Mouse (Mus musculus): ENCODE results near the gene Cfap74.
"Not testable (repeated sequence)": the region's sequence is repeated elsewhere in the genome, so short reads cannot be mapped to it uniquely, and the experiment has no call there.

The Cfap74 gene

DNA sequence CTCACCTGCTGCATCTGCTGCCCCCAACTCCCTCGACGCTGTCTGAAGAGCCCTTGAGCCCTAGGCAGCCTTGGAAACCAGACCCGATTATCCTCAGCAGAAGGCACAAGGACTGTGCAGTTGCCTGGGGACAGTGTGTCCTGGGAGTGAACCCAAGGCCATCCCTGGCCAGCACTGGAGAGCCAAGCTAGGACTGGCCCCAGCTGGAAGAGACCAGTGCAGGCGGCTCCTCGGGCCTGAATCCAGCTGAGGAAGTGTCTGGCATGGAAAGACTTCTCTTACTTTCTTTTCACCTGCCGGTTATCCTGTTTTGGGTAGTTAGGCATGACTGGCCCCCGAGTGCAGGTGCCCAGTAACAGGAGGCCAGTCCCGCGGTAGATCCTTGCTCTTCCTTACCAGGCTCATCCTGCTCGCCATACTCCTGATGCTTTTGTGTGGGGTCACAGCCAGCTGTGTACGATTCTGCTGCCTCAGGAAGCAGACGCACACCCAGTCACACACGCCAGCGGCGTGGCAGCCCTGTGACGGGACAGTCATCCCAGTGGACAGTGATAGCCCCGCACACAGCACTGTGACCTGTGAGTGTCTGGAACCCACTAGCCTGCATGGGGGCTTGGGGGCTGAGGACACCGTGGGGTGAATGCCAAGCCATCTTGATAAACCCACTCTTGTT, 60.7 kb downstream of the Cfap74 start:
- DNase-seq (ENCODE audit: low spot score), result peak; percentile 82

DNA sequence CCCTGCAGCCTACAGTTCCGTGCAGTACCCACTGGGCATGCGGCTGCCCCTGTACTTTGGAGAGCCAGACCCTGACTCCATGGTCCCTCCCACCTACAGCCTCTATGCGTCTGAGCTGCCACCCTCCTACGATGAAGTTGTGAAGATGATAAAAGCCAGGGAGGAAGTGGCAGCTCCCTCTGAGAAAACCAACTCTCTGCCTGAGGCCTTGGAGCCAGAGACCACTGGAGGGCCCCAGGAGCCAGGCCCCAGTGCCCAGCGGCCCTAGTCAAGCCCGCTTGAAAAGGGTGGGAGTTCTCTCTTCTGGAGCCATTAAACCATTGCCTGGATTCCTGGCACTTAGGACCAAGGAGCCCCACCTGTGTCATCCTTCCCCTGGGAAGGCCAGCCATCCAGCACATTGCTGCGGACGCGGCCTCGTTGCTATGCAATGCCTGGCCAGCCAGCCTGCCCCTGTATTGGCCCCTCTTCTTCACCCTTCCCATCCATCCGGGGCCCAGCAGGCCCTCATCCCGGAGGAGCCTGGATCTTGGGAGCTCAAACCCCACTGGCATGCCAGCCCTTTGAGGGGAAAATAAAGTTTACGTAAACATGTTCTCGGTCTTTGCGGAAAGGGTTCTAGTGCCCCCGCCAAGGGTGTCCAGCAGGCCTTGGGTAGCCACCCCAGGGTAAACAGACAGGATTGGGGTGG, 61.4 kb downstream of the Cfap74 start:
- no peak for DNase-seq (ENCODE audit: low spot score)

- DNase-seq (ENCODE audit: low spot score), result no peak
These were observed 62.0 kb downstream of the Cfap74 start for GRCm38 (mm10) chr4:155470997-155471396.

DNA sequence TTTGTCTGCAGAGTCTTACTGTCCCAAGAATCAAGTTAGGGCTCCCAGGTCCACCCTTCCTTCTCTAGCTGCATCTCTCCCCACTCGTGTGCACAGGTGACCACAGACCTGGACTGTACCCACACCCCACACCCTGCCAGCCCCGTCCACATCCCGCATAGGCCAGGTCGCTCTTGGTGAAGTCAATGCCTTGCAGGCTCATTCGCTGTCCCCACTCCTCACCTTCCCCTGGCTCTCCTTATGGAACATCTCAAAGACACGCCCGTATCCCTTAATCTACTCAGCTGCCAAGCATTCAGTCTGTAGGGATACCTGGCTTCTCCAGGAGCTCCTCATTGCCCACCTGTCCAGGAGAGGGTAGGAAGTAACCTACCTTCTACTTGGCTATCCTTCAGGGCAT, 62.4 kb downstream of the Cfap74 start:
- no peak for DNase-seq (ENCODE audit: low spot score)

GRCm38 (mm10) chr4:155472716-155473290, 63.8 kb downstream of the Cfap74 start:
- DNase-seq (ENCODE audit: low spot score), result no peak

GRCm38 (mm10) chr4:155473319-155473718, 64.3 kb downstream of the Cfap74 start:
- DNase-seq (ENCODE audit: low spot score), result peak; percentile 67

DNA sequence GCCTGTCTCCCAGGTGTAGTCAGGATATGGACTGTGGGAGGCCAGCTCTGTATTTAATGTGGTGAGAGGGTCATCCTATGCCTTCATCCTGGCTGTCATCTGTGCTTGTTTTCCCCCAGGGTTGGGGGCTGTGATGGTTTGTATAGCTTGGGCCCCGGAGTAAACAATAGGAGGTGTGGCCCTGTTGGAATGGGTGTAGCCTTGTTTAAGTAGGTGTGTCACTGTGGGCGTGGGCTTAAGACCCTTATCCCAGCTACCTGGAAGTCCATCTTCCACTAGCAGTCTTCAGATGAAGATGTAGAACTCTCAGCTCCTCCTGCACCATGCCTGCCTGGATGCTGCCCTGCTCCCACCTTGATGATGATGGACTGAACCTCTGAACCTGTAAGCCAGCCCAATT, 64.8 kb downstream of the Cfap74 start:
- DNase-seq (ENCODE audit: low spot score), result not testable (repeated sequence)

DNA sequence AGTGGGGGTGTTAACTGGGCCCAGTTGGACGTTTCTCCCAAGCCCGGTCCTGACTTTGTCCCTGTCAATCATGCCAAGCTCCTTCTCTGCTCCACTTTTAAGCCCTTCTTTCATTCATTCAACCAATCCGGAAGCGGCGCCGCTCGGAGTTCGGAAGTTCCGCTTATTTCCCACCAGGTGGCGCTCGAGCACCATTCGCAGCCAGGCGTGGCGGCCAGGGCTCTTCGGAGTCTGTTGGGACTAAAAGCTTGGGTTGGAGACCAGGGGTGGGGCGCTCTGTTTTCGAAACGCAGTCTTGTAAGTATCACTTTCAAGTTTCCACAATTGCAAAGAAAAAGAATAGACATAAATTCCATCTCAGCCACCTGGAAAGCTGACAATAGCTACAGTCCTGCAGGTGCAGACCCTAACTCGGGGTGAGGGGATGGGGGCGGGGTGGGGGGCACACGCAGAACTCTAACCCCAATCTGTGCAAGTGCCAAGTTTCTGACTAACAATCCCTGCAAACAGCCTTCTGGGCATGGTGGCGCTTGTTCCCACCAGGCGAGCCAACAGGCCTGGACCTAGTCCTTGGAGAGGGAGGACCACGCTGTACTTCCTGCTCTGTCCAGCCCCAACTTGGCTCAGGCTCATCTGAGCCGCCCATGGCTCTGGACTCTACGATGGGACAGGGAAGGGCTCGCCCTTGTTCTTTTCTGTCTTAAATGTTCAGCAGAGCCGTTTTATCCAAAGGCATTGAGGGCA, 72.6 kb downstream of the Cfap74 start:
- peak; percentile 78 for DNase-seq (ENCODE audit: low spot score)

GRCm38 (mm10) chr4:155482125-155482480, 73.1 kb downstream of the Cfap74 start:
- DNase-seq (ENCODE audit: low spot score), result no peak

- no peak for DNase-seq (ENCODE audit: low spot score)
These were observed 73.9 kb downstream of the Cfap74 start for GRCm38 (mm10) chr4:155482733-155483540.

DNA sequence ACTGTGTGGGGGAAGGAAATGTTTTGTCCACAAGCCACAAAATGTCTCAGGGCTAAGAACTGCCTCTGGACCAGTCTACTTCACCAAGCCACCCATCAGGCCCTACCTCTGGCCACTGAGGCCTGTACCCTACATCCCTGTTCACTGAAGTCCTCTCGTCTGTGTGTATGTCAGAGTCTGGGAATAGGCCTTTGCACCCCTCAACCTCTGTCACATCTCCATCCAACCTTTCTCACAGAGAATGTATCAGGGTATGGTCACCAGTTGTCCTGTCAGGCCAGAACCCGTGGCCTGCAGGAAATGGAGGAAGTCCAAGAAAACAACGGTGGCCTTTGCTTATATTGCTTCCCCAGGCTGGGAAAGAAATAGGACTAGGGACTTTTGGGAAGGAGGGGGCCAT, 76.5 kb downstream of the Cfap74 start:
- DNase-seq (ENCODE audit: low spot score), result no peak

DNA sequence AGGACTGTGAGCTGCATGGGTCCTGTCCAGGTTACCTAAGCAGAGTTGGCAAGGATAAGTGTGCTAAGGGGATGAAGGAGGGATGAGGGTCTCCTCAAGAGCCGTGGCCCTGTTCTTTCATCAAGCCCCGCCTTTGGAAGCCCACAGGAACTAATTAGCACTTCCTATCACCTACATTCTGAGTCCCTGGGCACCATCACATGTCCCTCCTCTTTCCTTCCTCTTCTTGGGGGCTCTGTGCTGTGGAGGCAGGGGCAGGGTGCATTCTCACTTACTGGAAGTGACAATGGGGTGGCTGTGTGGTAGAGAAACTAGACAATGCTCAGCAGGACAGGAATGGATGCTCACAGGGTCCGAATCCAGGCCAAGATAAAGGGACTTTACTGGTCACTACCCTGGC, 78.8 kb downstream of the Cfap74 start:
- DNase-seq (ENCODE audit: low spot score), result no peak

DNA sequence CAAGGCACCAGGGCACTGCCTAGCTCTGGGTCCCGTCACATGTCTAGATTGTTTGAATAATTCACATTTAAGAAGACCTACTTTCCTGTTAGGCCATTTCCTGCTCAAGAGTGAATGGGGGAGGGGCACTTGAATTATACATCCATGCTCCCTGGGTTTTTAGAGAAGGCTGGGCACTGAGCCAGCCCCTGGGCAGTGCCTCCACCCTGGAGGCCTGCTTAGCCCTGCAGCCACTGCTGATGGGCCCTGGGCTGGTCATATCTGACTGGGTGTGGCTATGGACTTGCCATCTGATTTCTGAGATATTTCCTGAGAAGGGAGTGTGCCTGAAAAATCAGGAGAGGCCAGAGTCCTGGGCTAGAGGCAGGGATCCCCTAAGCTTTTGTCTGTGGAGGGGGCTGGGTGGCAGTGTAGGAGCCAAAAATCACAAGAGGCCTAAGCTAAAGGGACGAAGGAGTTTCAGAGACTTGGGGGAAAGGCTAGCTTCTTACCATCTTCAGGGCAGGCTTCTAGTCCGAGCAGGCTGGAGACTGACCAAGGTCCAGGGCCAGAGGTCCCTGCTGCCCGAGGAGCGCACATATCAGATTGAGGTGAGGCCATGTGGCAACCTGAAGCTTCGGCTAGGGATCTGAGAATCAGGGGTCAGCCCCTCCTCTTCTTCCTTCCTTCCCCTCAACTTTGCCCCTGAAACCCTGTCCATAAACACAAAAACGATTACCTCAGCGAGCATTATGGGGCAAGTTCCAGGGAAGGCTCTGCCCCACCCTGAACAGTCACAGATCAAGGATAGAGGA, 79.4 kb downstream of the Cfap74 start:
- peak; percentile 59 for DNase-seq (ENCODE audit: low spot score)

DNA sequence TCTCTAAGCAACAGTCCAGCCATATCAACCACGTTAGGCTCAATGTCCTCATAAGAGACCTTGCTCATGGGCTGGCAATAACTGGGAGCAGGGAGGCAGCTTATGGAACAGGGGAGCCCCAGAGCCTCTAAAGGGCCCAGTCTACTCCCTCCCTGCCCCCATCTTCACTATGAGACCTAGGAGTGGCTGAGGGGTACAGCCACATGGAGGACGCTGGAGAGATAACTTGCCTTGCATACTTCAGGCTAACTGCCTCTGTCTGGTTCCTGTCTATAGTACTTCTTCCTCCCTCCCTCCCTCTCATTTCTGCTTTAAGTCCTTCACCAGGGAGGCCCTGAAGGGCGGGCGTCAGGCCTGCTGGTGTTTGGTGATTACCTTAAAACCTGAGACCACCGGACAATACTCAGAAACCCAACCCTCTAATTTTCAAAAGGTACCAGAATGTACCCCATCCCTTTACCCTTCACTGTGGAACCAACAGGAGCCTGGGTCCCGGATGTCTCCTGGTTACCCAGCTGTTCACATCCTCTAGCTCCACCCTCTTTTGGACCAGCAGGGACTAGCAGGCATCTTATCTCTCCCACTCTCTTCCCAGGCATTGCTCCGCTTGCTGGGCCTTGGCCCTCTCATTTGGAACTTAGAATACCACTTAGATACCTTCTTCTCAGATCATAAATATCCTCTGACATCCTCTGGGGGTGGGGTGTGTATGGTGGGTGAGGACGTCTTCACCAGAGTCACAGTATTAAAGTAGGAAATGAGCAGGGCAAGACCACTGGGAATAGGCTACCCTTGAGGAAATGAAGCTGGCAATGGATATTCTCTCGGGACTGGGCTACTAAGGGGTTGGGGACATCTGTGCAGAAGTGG, 80.3 kb downstream of the Cfap74 start:
- no peak for DNase-seq (ENCODE audit: low spot score)

GRCm38 (mm10) chr4:155490456-155490855, 81.5 kb downstream of the Cfap74 start:
- no peak for DNase-seq (ENCODE audit: low spot score)

- peak; percentile 92 for DNase-seq (ENCODE audit: low spot score)
These were observed 82.1 kb downstream of the Cfap74 start, which contains the start of gene Gnb1 for GRCm38 (mm10) chr4:155490990-155491504. Gene Gnb1 (plus strand): TSS chr4:155491361.

DNA sequence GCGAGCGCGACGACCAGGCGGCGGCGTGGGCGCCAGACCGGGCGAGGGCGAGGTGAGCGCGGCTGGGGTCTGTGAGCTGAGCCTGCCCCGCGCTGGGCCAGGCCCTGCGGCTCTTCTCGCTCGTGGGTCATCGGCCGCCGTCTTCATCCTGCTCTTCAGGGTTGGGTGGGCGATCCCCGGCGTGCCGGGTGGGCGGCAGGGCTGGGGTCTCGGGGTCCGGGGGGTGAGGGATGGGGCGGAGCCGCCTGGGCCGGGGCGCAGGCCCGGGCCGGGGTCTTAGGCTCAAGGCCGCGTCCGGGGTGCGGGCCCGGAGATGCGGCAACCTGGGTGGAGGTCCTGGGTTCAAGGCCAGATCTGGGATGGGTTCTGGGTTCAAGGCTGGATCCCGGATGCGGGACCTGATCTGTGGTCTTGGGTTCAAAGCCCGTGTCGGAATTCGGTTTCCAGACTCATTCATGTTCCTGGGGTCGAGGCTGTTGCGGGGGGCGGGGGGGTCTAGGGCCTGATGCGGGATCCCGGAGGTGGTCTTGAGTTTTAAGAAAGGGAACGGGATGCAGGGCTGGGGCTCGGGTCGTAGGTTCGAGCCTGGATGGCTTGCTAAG, 82.6 kb downstream of the Cfap74 start:
- no peak for DNase-seq (ENCODE audit: low spot score)

GRCm38 (mm10) chr4:155492131-155492633, 83.2 kb downstream of the Cfap74 start:
- peak; percentile 62 for DNase-seq (ENCODE audit: low spot score)

- no peak for DNase-seq (ENCODE audit: low spot score)
These were observed 85.9 kb downstream of the Cfap74 start for GRCm38 (mm10) chr4:155494891-155495290.
